Mouse (Mus musculus): Measurements from ENCODE around the gene Arrb1. TPM values are rescaled to one million over a fixed set of nuclear protein-coding genes. Genes with fewer than 3 reads are reported as not detected.

Gene Arrb1
- total RNA-seq, 2 experiments from 2014 or later: 41.1 to 51.0 TPM

GRCm38 (mm10) chr7:99537183-99537756 lies 2.0 kb downstream of the Arrb1 start:
- peak; percentile 58 to 61 for DNase-seq

GRCm38 (mm10) chr7:99538421-99538820 lies 3.2 kb downstream of the Arrb1 start:
- no peak for DNase-seq

GRCm38 (mm10) chr7:99539201-99539891 lies 4.1 kb downstream of the Arrb1 start:
- peak; percentile 75 to 77 for DNase-seq

GRCm38 (mm10) chr7:99540016-99540415 lies 4.8 kb downstream of the Arrb1 start:
- DNase-seq: no peak

- no peak for DNase-seq
Measured at GRCm38 (mm10) chr7:99541204-99541603, 5.9 kb downstream of the Arrb1 start.

GRCm38 (mm10) chr7:99544272-99544671 lies 9.0 kb downstream of the Arrb1 start:
- DNase-seq: no peak

- DNase-seq: peak; percentile 76 to 81
Measured at GRCm38 (mm10) chr7:99545885-99546745, 10.8 kb downstream of the Arrb1 start.

- DNase-seq: no peak
Measured at GRCm38 (mm10) chr7:99547584-99548487, 12.6 kb downstream of the Arrb1 start.

GRCm38 (mm10) chr7:99549668-99550067 lies 14.4 kb downstream of the Arrb1 start:
- DNase-seq: no peak

- no peak for DNase-seq
Measured at GRCm38 (mm10) chr7:99551623-99552022, 16.4 kb downstream of the Arrb1 start.

GRCm38 (mm10) chr7:99553222-99553884 lies 18.1 kb downstream of the Arrb1 start:
- no peak for DNase-seq

GRCm38 (mm10) chr7:99553885-99554269 lies 18.6 kb downstream of the Arrb1 start:
- no peak for DNase-seq

- DNase-seq: peak; percentile 78 to 84
Measured at GRCm38 (mm10) chr7:99555862-99556261, 20.6 kb downstream of the Arrb1 start.

GRCm38 (mm10) chr7:99559091-99559490 lies 23.8 kb downstream of the Arrb1 start:
- no peak for DNase-seq

GRCm38 (mm10) chr7:99562478-99562877 lies 27.2 kb downstream of the Arrb1 start:
- DNase-seq: no peak

GRCm38 (mm10) chr7:99563224-99563623 lies 28.0 kb downstream of the Arrb1 start:
- DNase-seq: peak in 1 of 2 experiments; percentile 40

- DNase-seq: peak in 1 of 2 experiments; percentile 47
Measured at GRCm38 (mm10) chr7:99565325-99565881, 30.1 kb downstream of the Arrb1 start.

GRCm38 (mm10) chr7:99570680-99571079 lies 35.4 kb downstream of the Arrb1 start:
- no peak for DNase-seq

GRCm38 (mm10) chr7:99572931-99573330 lies 37.7 kb downstream of the Arrb1 start:
- no peak for DNase-seq

GRCm38 (mm10) chr7:99573351-99573750 lies 38.1 kb downstream of the Arrb1 start:
- DNase-seq: no peak

- DNase-seq: no peak
Measured at GRCm38 (mm10) chr7:99578246-99578645, 43.0 kb downstream of the Arrb1 start.
